Mouse (Mus musculus) stomach, embryonic 14.5 days (tissue): ENCODE results near the gene Ncs1. TPM values are rescaled to one million over a fixed set of nuclear protein-coding genes. Genes with fewer than 3 reads are reported as not detected.

Experiments used
- ATAC-seq: fragments of 200-750 bp; cut with Nextera tagmentation; 2 replicates; pipeline ENCODE4 v1.8.0; 2017; ENCODE audit warnings: low read depth, moderate TSS enrichment; ENCODE audit not compliant: insufficient number of reproducible peaks, insufficient read depth, low FRiP score
- H3K27ac ChIP-seq: fragments of 300-500 bp; sonication (generic); 2 replicates; pipeline ENCODE4 v1.5.1; 2014; ENCODE audit warnings: mild to moderate bottlenecking, low read length, moderate library complexity, mixed read lengths
- H3K27me3 ChIP-seq: fragments of 300-500 bp; sonication (generic); 2 replicates; pipeline ENCODE4 v1.6.1; 2014; ENCODE audit warnings: low read length, control low read depth, mixed read lengths; ENCODE audit not compliant: control insufficient read depth, insufficient read depth
- H3K36me3 ChIP-seq: fragments of 300-500 bp; sonication (generic); 2 replicates; pipeline ENCODE4 v1.6.1; 2014; ENCODE audit warnings: mild to moderate bottlenecking, control low read depth, low read length, moderate library complexity, mixed read lengths; ENCODE audit not compliant: control insufficient read depth, insufficient read depth
- H3K4me1 ChIP-seq: fragments of 300-500 bp; sonication (generic); 2 replicates; pipeline ENCODE4 v1.6.1; 2014; ENCODE audit warnings: low read length, control low read depth, mixed read lengths; ENCODE audit not compliant: control insufficient read depth, insufficient read depth
- H3K4me2 ChIP-seq: fragments of 300-500 bp; sonication (generic); replicated peaks from 2 replicates; pipeline ENCODE4 v1.6.1; 2014; ENCODE audit warnings: low read depth, low read length, control low read depth
- H3K4me3 ChIP-seq: fragments of 300-500 bp; sonication (generic); 2 replicates; pipeline ENCODE4 v1.5.1; 2014; ENCODE audit warnings: low read depth, low read length, control low read depth
- H3K9ac ChIP-seq: fragments of 300-500 bp; sonication (generic); replicated peaks from 2 replicates; pipeline ENCODE4 v1.6.1; 2014; ENCODE audit warnings: low read depth, mild to moderate bottlenecking, control low read depth, low read length, moderate library complexity, mixed read lengths
- H3K9me3 ChIP-seq: fragments of 300-500 bp; sonication (generic); 2 replicates; pipeline ENCODE4 v1.6.1; 2016; ENCODE audit warnings: low read depth, low read length, control low read depth; ENCODE audit not compliant: control insufficient read depth
- WGBS: fragments of 180-500 bp; shearing (Covaris S2); extraction: QIAGEN DNeasy Blood & Tissue Kit; methylation state at CpG from one replicate; pipeline ENCODE4 v1.1.7; 2014; 5-methylcytosine and 5-hydroxymethylcytosine counted together
- polyA plus RNA-seq: library from polyadenylated mRNA; unstranded; fragments of >200 nt; fragmentation: Nextera tagmentation; extraction: Ambion mirVana; gene quantifications from 2 replicates; pipeline ENCODE4 v1.2.1, GENCODE M21; 2014

Gene Ncs1
- polyA plus RNA-seq, 1 experiment from 2014 or later, result 36.0 TPM

- H3K4me2 ChIP-seq, result no peak overlapping the region
- ATAC-seq, result no peak
- peaks cover 41% of the 10 kb centered on the region for H3K36me3 ChIP-seq
- H3K9ac ChIP-seq, result no peak overlapping the region
- H3K4me3 ChIP-seq, result no peak overlapping the region
- WGBS, result 91% methylated on average over 13 of the region's 13 CpGs
- H3K27me3 ChIP-seq, result no peaks in the 10 kb centered on the region
- no peak overlapping the region for H3K27ac ChIP-seq
- no peaks in the 10 kb centered on the region for H3K9me3 ChIP-seq
- no peaks in the 10 kb centered on the region for H3K4me1 ChIP-seq
Measured at GRCm38 (mm10) chr2:31208544-31209142, 37.0 kb upstream of the Ncs1 start.

GRCm38 (mm10) chr2:31209525-31209924 lies 36.1 kb upstream of the Ncs1 start:
- Histone ChIP-seq H3K9ac (no peak overlapping the region), H3K27ac (no peak overlapping the region), H3K4me3 (no peak overlapping the region), H3K36me3 (peaks cover 47% of the 10 kb centered on the region), H3K9me3 (no peaks in the 10 kb centered on the region), H3K4me1 (no peaks in the 10 kb centered on the region), H3K27me3 (no peaks in the 10 kb centered on the region), H3K4me2 (no peak overlapping the region)
- ATAC-seq, result no peak
- 84% methylated on average over 4 of the region's 4 CpGs for WGBS

- peaks cover 54% of the 10 kb centered on the region for H3K36me3 ChIP-seq
- no peak overlapping the region for H3K9ac ChIP-seq
- 75% methylated on average over 11 of the region's 11 CpGs for WGBS
Measured at GRCm38 (mm10) chr2:31210144-31210847, 35.3 kb upstream of the Ncs1 start.

GRCm38 (mm10) chr2:31211204-31211603 lies 34.4 kb upstream of the Ncs1 start:
- ATAC-seq, result no peak
- no peaks in the 10 kb centered on the region for H3K27me3 ChIP-seq

More at GRCm38 (mm10) chr2:31210144-31210847, 35.3 kb upstream of the Ncs1 start:
- Histone ChIP-seq H3K4me1 (no peaks in the 10 kb centered on the region), H3K4me2 (no peak overlapping the region), H3K4me3 (no peak overlapping the region), H3K9me3 (no peaks in the 10 kb centered on the region), H3K27ac (no peak overlapping the region), H3K27me3 (no peaks in the 10 kb centered on the region)
- no peak for ATAC-seq

GRCm38 (mm10) chr2:31214211-31214796 lies 31.3 kb upstream of the Ncs1 start:
- no peak for ATAC-seq
- Histone ChIP-seq H3K4me3 (no peak overlapping the region), H3K27ac (no peak overlapping the region), H3K36me3 (peaks cover 30% of the 10 kb centered on the region), H3K9me3 (no peaks in the 10 kb centered on the region), H3K4me2 (no peak overlapping the region), H3K4me1 (no peaks in the 10 kb centered on the region), H3K9ac (no peak overlapping the region), H3K27me3 (no peaks in the 10 kb centered on the region)
- WGBS, result 89% methylated on average over 16 of the region's 16 CpGs

More at GRCm38 (mm10) chr2:31211204-31211603, 34.4 kb upstream of the Ncs1 start:
- H3K4me3 ChIP-seq, result no peak overlapping the region
- H3K9ac ChIP-seq, result no peak overlapping the region
- H3K36me3 ChIP-seq, result peaks cover 54% of the 10 kb centered on the region
- H3K27ac ChIP-seq, result no peak overlapping the region
- no peak overlapping the region for H3K4me2 ChIP-seq
- H3K9me3 ChIP-seq, result no peaks in the 10 kb centered on the region
- H3K4me1 ChIP-seq, result no peaks in the 10 kb centered on the region
- 73% methylated on average over 3 of the region's 3 CpGs for WGBS

- 80% methylated on average over 3 of the region's 3 CpGs for WGBS
- Histone ChIP-seq H3K9me3 (no peaks in the 10 kb centered on the region), H3K36me3 (peaks cover 13% of the 10 kb centered on the region; the same call in 1 of the 2 replicates), H3K4me3 (no peak overlapping the region), H3K27me3 (no peaks in the 10 kb centered on the region), H3K4me2 (no peak overlapping the region), H3K9ac (no peak overlapping the region), H3K4me1 (no peaks in the 10 kb centered on the region), H3K27ac (no peak overlapping the region)
- ATAC-seq, result no peak
Measured at GRCm38 (mm10) chr2:31218611-31219010, 27.0 kb upstream of the Ncs1 start.

GRCm38 (mm10) chr2:31219470-31219869 lies 26.2 kb upstream of the Ncs1 start:
- 77% methylated on average over 6 of the region's 6 CpGs for WGBS
- no peak for ATAC-seq
- no peaks in the 10 kb centered on the region for H3K4me1 ChIP-seq

GRCm38 (mm10) chr2:31220844-31221243 lies 24.8 kb upstream of the Ncs1 start:
- H3K27me3 ChIP-seq, result no peaks in the 10 kb centered on the region
- no peak overlapping the region for H3K9ac ChIP-seq
- ATAC-seq, result no peak
- no peaks in the 10 kb centered on the region for H3K4me1 ChIP-seq
- H3K27ac ChIP-seq, result no peak overlapping the region
- WGBS, result 68% methylated on average over 7 of the region's 7 CpGs
- H3K4me2 ChIP-seq, result no peak overlapping the region
- H3K9me3 ChIP-seq, result no peaks in the 10 kb centered on the region
- no peak overlapping the region for H3K4me3 ChIP-seq
- no peaks in the 10 kb centered on the region for H3K36me3 ChIP-seq

More at GRCm38 (mm10) chr2:31219470-31219869, 26.2 kb upstream of the Ncs1 start:
- Histone ChIP-seq H3K9me3 (no peaks in the 10 kb centered on the region), H3K9ac (no peak overlapping the region), H3K27ac (no peak overlapping the region), H3K4me3 (no peak overlapping the region), H3K36me3 (peaks cover 8% of the 10 kb centered on the region; the same call in 1 of the 2 replicates), H3K27me3 (no peaks in the 10 kb centered on the region), H3K4me2 (no peak overlapping the region)
